Mouse (Mus musculus) small intestine, adult 2 months (tissue): ENCODE results near the gene G3bp2. TPM values are rescaled to one million over a fixed set of nuclear protein-coding genes. Genes with fewer than 3 reads are reported as not detected.

Experiments used
- H3K27ac ChIP-seq: fragments of 200-500 bp; 2 replicates; pipeline ENCODE4 v1.5.1; 2012; ENCODE audit warnings: low read depth, low read length, control low read depth, inconsistent platforms; ENCODE audit not compliant: insufficient read depth
- H3K27me3 ChIP-seq: fragments of 200-500 bp; 2 replicates; pipeline ENCODE4 v1.6.1; 2012; ENCODE audit warnings: mild to moderate bottlenecking, moderate library complexity, low read length, inconsistent platforms; ENCODE audit not compliant: control insufficient read depth, insufficient read depth
- H3K36me3 ChIP-seq: fragments of 200-500 bp; 2 replicates; pipeline ENCODE4 v1.6.1; 2012; ENCODE audit warnings: mild to moderate bottlenecking, low read length, control low read depth, inconsistent platforms; ENCODE audit not compliant: control insufficient read depth, insufficient read depth
- H3K4me1 ChIP-seq: fragments of 200-500 bp; 2 replicates; pipeline ENCODE4 v1.6.1; 2012; ENCODE audit warnings: low read length, inconsistent platforms, mixed read lengths; ENCODE audit not compliant: control insufficient read depth, insufficient read depth, insufficient read length
- H3K4me3 ChIP-seq: fragments of 200-500 bp; 2 replicates; pipeline ENCODE4 v1.5.1; 2012; ENCODE audit warnings: low read depth, mild to moderate bottlenecking, control low read depth, inconsistent platforms, low read length, moderate library complexity
- CTCF ChIP-seq: fragments of 200-500 bp; IDR thresholded peaks from 2 replicates; pipeline ENCODE4 v1.5.1; 2012; ENCODE audit warnings: low read depth, mild to moderate bottlenecking, control low read depth, inconsistent platforms, low read length, moderate library complexity, mixed read lengths; ENCODE audit not compliant: insufficient replicate concordance, insufficient read length; ENCODE audit errors: extremely low read depth
- POLR2A ChIP-seq: fragments of 200-500 bp; IDR thresholded peaks from 2 replicates; pipeline ENCODE4 v1.6.1; 2012; ENCODE audit warnings: low read depth, mild to moderate bottlenecking, control low read depth, inconsistent platforms, low read length, moderate library complexity
- WGBS: fragments of 180-500 bp; shearing (Covaris S2); methylation state at CpG from one replicate; pipeline ENCODE4 v1.1.7; 2018; 5-methylcytosine and 5-hydroxymethylcytosine counted together
- polyA plus RNA-seq: library from polyadenylated mRNA; depleted of rRNA; stranded (reverse); fragments of >200 nt; gene quantifications from 2 replicates; pipeline ENCODE4 v1.2.3, GENCODE M21; 2012

The G3bp2 gene
- polyA plus RNA-seq, 1 experiment = 6.9 TPM

DNA sequence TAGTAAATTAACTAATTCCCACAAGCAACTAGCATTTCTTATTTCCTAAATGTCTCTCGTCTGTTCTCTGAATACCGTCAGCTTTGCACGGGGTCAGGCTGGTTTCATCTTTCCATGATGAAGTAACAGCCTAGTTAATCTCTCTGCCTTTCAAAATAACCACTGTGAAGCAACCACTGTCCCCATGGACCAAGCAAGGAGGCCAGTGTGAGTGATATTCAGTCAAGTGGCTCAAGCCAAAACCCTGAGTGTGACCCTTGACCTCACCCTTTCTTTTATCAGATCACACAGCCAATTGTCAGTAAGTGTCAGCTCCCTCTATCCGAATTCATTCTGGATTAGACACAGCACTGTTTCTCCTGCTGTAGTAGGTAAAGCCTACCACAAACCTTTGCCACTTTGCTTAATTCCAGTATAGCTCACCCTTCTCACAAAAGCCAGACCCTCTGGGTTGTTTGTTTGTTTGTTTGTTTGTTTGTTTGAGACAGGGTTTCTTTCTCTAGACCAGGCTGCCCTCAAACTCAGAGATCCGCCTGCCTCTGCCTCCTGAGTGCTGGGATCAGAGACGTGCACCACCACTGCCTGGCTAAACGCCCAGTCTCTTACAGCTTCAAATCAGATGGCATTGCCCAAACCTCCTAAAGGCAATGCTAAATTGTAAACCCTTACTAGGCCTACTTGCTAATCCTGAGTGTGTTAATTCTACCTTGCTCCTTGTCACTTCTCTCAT is 2.5 kb upstream of the G3bp2 start:
- Histone ChIP-seq H3K27me3 (no peaks in the 10 kb centered on the region), H3K36me3 (no peaks in the 10 kb centered on the region), H3K4me3 (no peak overlapping the region), H3K4me1 (peaks cover 2% of the 10 kb centered on the region; the same call in 1 of the 2 replicates), H3K27ac (no peak overlapping the region)
- 81% methylated on average over 7 of the region's 7 CpGs for WGBS
- no peak for TF ChIP-seq CTCF
- TF ChIP-seq POLR2A = no peak

- Histone ChIP-seq H3K4me3 (no peak overlapping the region), H3K27me3 (no peaks in the 10 kb centered on the region), H3K27ac (no peak overlapping the region), H3K4me1 (peaks cover 5% of the 10 kb centered on the region; the same call in 1 of the 2 replicates), H3K36me3 (no peaks in the 10 kb centered on the region)
- WGBS = 81% methylated on average over 4 of the region's 4 CpGs
- no peak for TF ChIP-seq CTCF
- TF ChIP-seq POLR2A = no peak
Measured at GRCm38 (mm10) chr5:92085246-92085645, 1.7 kb upstream of the G3bp2 start.

DNA sequence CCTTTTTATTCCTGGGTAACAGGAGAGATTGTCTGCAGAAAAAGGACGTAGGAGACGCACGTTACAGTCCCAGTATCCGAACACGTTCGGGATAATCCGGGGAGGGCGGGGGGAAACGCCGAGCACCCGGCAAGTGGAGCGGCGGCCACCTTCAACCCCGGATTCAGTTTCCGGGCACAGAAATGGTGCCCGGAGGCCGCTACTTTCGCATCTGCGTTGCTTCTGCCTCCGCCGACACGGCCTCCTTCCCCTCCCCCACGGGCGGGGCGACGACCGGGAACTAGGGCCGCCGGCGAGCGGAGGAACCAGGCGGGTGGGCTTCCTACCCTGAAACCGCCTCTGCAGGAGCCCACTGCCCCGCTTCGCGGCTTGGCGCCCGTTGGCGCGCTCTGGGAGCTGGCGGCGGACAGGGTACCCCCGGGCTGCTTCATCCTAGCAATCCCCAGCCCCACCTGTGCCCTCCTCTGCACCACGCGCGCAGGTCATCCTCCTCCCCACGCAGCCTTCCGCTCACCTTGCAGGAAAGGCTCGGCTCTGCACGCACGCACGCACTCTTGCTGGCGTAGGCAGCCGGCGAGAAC is 608 bp downstream of the G3bp2 start:
- WGBS = under 1% methylated on average over 55 of the region's 55 CpGs
- H3K27ac ChIP-seq = peak overlapping the region; percentile 87
- peaks cover 5% of the 10 kb centered on the region; the same call in 1 of the 2 replicates for H3K4me1 ChIP-seq
- no peaks in the 10 kb centered on the region for H3K36me3 ChIP-seq
- peak overlapping the region; percentile 88 for H3K4me3 ChIP-seq
- no peaks in the 10 kb centered on the region for H3K27me3 ChIP-seq
- TF ChIP-seq CTCF (no peak), POLR2A (no peak; the same call in 1 of the 2 replicates)

GRCm38 (mm10) chr5:92081326-92081725 is 2.2 kb downstream of the G3bp2 start:
- WGBS = 36% methylated on average over 3 of the region's 3 CpGs
- Histone ChIP-seq H3K4me3 (no peak overlapping the region), H3K36me3 (no peaks in the 10 kb centered on the region), H3K4me1 (peaks cover 5% of the 10 kb centered on the region; the same call in 1 of the 2 replicates), H3K27me3 (no peaks in the 10 kb centered on the region), H3K27ac (no peak overlapping the region)
- TF ChIP-seq POLR2A (no peak), CTCF (no peak)

GRCm38 (mm10) chr5:92080400-92080799 is 3.1 kb downstream of the G3bp2 start:
- Histone ChIP-seq H3K27ac (no peak overlapping the region), H3K4me1 (peaks cover 5% of the 10 kb centered on the region; the same call in 1 of the 2 replicates), H3K4me3 (no peak overlapping the region), H3K36me3 (no peaks in the 10 kb centered on the region), H3K27me3 (no peaks in the 10 kb centered on the region)
- TF ChIP-seq POLR2A (no peak), CTCF (no peak)
- WGBS = 24% methylated on average over 1 of the region's 1 CpGs

DNA sequence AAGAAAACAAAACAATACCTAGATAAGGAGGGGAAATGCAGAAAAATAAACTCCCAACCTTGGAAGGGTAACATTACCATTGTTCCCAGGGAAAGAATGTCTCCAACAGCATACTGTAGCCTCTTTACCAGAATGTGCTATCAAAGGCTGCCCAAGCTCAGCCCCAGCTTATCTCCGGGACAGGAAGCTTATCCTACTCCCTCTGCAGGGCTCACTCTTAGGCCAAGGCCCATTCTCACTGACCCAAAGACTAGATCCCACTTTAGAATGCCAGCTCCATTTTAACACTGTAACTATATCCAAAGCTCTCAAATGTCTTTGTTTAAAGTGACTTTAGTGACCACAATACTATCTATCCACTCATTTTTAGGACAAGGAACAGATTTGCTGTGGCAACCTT is 4.2 kb downstream of the G3bp2 start:
- 14% methylated on average over 1 of the region's 1 CpGs for WGBS
- Histone ChIP-seq H3K27me3 (no peaks in the 10 kb centered on the region), H3K36me3 (no peaks in the 10 kb centered on the region), H3K27ac (no peak overlapping the region), H3K4me1 (peaks cover 5% of the 10 kb centered on the region; the same call in 1 of the 2 replicates), H3K4me3 (no peak overlapping the region)
- TF ChIP-seq POLR2A (no peak), CTCF (no peak)

DNA sequence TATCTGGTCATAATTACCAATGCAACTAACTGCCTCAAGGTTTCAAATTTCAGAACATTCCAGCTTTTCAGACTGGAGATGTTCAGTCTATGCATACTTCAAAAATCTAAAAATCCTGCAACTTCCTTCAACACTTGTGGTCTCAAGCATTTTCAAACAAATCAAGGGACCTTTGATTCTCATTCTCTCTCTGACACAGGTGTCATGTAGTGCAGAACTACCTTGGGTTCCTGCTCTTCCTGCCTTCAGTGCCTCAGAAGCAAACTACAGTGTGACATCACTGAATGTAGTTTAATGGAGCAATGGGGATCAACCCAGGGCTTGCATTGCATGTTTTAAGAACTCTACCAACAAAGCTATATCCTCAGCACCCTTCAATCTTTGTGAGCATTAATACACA is 4.8 kb downstream of the G3bp2 start:
- Histone ChIP-seq H3K4me1 (peaks cover 7% of the 10 kb centered on the region), H3K27ac (no peak overlapping the region), H3K27me3 (no peaks in the 10 kb centered on the region), H3K4me3 (no peak overlapping the region), H3K36me3 (no peaks in the 10 kb centered on the region)
- TF ChIP-seq POLR2A = no peak
- no peak for TF ChIP-seq CTCF
